Mouse (Mus musculus) ES-Bruce4 (cell line): ENCODE data around the gene Galm.

Experiments used
- CTCF ChIP-seq: IDR thresholded peaks from one replicate; pipeline ENCODE4 v1.8.1; 2011; ENCODE audit warnings: low read depth, low read length
- POLR2A ChIP-seq: IDR thresholded peaks from one replicate; pipeline ENCODE4 v1.8.1; 2011; ENCODE audit warnings: low read length; ENCODE audit not compliant: insufficient read depth

DNA sequence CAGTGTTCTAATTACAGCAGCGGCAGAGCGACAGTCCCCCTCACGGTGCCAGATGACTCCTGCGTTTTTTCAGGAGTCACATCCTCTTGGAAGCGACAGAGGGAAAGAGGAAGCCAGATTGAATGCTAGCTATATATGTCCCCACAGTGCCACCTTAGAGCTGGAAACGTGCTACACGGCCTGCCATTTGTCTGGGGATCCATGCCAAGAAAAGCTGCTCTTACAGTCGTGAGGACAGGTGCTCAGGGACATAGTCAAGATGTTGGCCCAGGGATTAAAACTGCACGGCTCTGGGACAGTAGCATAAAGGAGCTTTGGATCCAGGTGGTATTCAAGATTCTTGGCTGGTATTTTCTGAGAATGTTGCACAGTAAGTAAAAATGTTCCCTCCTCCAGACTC lies 42.8 kb upstream of the Galm start:
- TF ChIP-seq CTCF (no peak), POLR2A (no peak)
